Mouse (Mus musculus) kidney, adult 2 months (tissue): ENCODE data around the gene Lca5l.

Source experiments
- CTCF ChIP-seq: fragments of 200-500 bp; conservative IDR thresholded peaks from 2 replicates; pipeline ENCODE4 v1.5.1; 2011; ENCODE audit warnings: low read depth, mild to moderate bottlenecking, control low read depth, low read length, moderate library complexity, mixed read lengths; ENCODE audit not compliant: insufficient read depth, insufficient read length
- POLR2A ChIP-seq: fragments of 200-500 bp; IDR thresholded peaks from one replicate; pipeline ENCODE4 v1.6.1; 2011; ENCODE audit warnings: low read depth, low read length, control low read depth

- no peak for TF ChIP-seq CTCF
- TF ChIP-seq POLR2A = no peak
These were observed 41.9 kb upstream of the Lca5l start for GRCm38 (mm10) chr16:96233996-96234395.
